Mouse (Mus musculus) liver, embryonic 16.5 days (tissue): ENCODE measurements around the gene C8a. TPM values are rescaled to one million over a fixed set of nuclear protein-coding genes. Genes with fewer than 3 reads are reported as not detected.

Experiments
- ATAC-seq: fragments of 200-750 bp; cut with Nextera tagmentation; 2 replicates; pipeline ENCODE4 v1.8.0; 2017; ENCODE audit warnings: low read depth, mild to moderate bottlenecking, moderate number of reproducible peaks, moderate library complexity
- H3K27ac ChIP-seq: fragments of 300-500 bp; sonication (generic); 2 replicates; pipeline ENCODE4 v1.5.1; 2014; ENCODE audit warnings: mild to moderate bottlenecking, low read length
- H3K27me3 ChIP-seq: fragments of 300-500 bp; sonication (generic); 2 replicates; pipeline ENCODE4 v1.6.1; 2014; ENCODE audit warnings: low read depth, low read length, mixed read lengths; ENCODE audit not compliant: control insufficient read depth, insufficient read depth
- H3K36me3 ChIP-seq: fragments of 300-500 bp; sonication (generic); 2 replicates; pipeline ENCODE4 v1.6.1; 2014; ENCODE audit warnings: mild to moderate bottlenecking; ENCODE audit not compliant: control insufficient read depth, insufficient read depth
- H3K4me1 ChIP-seq: fragments of 300-500 bp; sonication (generic); 2 replicates; pipeline ENCODE4 v1.6.1; 2014; ENCODE audit warnings: low read depth, low read length, mixed read lengths; ENCODE audit not compliant: control insufficient read depth
- H3K4me2 ChIP-seq: fragments of 300-500 bp; sonication (generic); 2 replicates; pipeline ENCODE4 v1.6.1; 2014; ENCODE audit warnings: low read depth, low read length, mixed read lengths
- H3K4me3 ChIP-seq: fragments of 300-500 bp; sonication (generic); 2 replicates; pipeline ENCODE4 v1.5.1; 2014; ENCODE audit warnings: low read depth, mild to moderate bottlenecking, low read length
- H3K9ac ChIP-seq: fragments of 300-500 bp; sonication (generic); 2 replicates; pipeline ENCODE4 v1.6.1; 2014; ENCODE audit warnings: low read depth, low read length
- H3K9me3 ChIP-seq: fragments of 300-500 bp; sonication (generic); replicated peaks from 2 replicates; pipeline ENCODE4 v1.6.1; 2016; ENCODE audit warnings: low read length; ENCODE audit not compliant: control insufficient read depth
- WGBS: fragments of 180-500 bp; shearing (Covaris S2); extraction: QIAGEN DNeasy Blood & Tissue Kit; methylation state at CpG from one replicate; pipeline ENCODE4 v1.1.7; 2014; ENCODE audit not compliant: insufficient replicate concordance; 5-methylcytosine and 5-hydroxymethylcytosine counted together
- polyA plus RNA-seq: library from polyadenylated mRNA; unstranded; fragments of >200 nt; fragmentation: Nextera tagmentation; extraction: Ambion mirVana; gene quantifications from 2 replicates; pipeline ENCODE4 v1.2.1, GENCODE M21; 2015

Gene C8a
- polyA plus RNA-seq, 1 experiment from 2014 or later = 15.8 TPM

- Histone ChIP-seq H3K4me2 (no peak overlapping the region), H3K9me3 (no peaks in the 10 kb centered on the region), H3K9ac (no peak overlapping the region), H3K27me3 (no peaks in the 10 kb centered on the region), H3K4me3 (no peak overlapping the region), H3K27ac (no peak overlapping the region), H3K4me1 (no peaks in the 10 kb centered on the region), H3K36me3 (no peaks in the 10 kb centered on the region; the same call in 1 of the 2 replicates)
- 44% methylated on average over 4 of the region's 4 CpGs for WGBS
- no peak for ATAC-seq
These were observed 18.4 kb downstream of the C8a start for GRCm38 (mm10) chr4:104857823-104858222.

- no peak for ATAC-seq
- H3K27me3 ChIP-seq = no peaks in the 10 kb centered on the region
These were observed 19.2 kb downstream of the C8a start, which contains the start of gene Gm17662 for GRCm38 (mm10) chr4:104857029-104857428. Gm17662 (plus strand) TSS chr4:104857329.

GRCm38 (mm10) chr4:104855216-104855615 lies 21.0 kb downstream of the C8a start:
- H3K4me1 ChIP-seq = no peaks in the 10 kb centered on the region
- H3K36me3 ChIP-seq = no peaks in the 10 kb centered on the region; the same call in 1 of the 2 replicates
- H3K4me2 ChIP-seq = no peak overlapping the region
- no peak overlapping the region for H3K9ac ChIP-seq
- H3K9me3 ChIP-seq = no peaks in the 10 kb centered on the region
- no peak overlapping the region for H3K27ac ChIP-seq
- no peak overlapping the region for H3K4me3 ChIP-seq
- H3K27me3 ChIP-seq = no peaks in the 10 kb centered on the region
- no peak for ATAC-seq
- 56% methylated on average over 2 of the region's 2 CpGs for WGBS

More at GRCm38 (mm10) chr4:104857029-104857428, 19.2 kb downstream of the C8a start, which contains the start of gene Gm17662:
- H3K27ac ChIP-seq = no peak within 1 kb of the TSS
- H3K4me3 ChIP-seq = no peak within 1 kb of the TSS
- H3K4me2 ChIP-seq = no peak within 1 kb of the TSS
- no peaks in the 10 kb centered on the region; the same call in 1 of the 2 replicates for H3K36me3 ChIP-seq
- H3K4me1 ChIP-seq = no peaks in the 10 kb centered on the region
- no peak within 1 kb of the TSS for H3K9ac ChIP-seq
- no peaks in the 10 kb centered on the region for H3K9me3 ChIP-seq
- 51% methylated on average over 1 of the region's 1 CpGs for WGBS

- Histone ChIP-seq H3K27ac (no peak overlapping the region), H3K36me3 (0 out of 2 replicates have a peak, but pooled peaks cover 3% of the 10 kb centered on the region), H3K9me3 (no peaks in the 10 kb centered on the region), H3K4me1 (peaks cover 3% of the 10 kb centered on the region; the same call in 1 of the 2 replicates), H3K4me2 (no peak overlapping the region), H3K27me3 (no peaks in the 10 kb centered on the region), H3K4me3 (no peak overlapping the region), H3K9ac (no peak overlapping the region)
- ATAC-seq = no peak
- 59% methylated on average over 4 of the region's 4 CpGs for WGBS
These were observed 32.7 kb downstream of the C8a start for GRCm38 (mm10) chr4:104843546-104843945.

GRCm38 (mm10) chr4:104842204-104842603 lies 34.0 kb downstream of the C8a start:
- H3K4me1 ChIP-seq = peaks cover 3% of the 10 kb centered on the region; the same call in 1 of the 2 replicates
- no peak overlapping the region for H3K4me3 ChIP-seq
- no peak overlapping the region for H3K27ac ChIP-seq
- H3K4me2 ChIP-seq = no peak overlapping the region
- ATAC-seq = peak; percentile 55
- H3K9me3 ChIP-seq = no peaks in the 10 kb centered on the region
- H3K36me3 ChIP-seq = 0 out of 2 replicates have a peak, but pooled peaks cover 3% of the 10 kb centered on the region
- H3K27me3 ChIP-seq = no peaks in the 10 kb centered on the region
- WGBS = 57% methylated on average over 5 of the region's 5 CpGs
- H3K9ac ChIP-seq = no peak overlapping the region

- H3K4me2 ChIP-seq = no peak overlapping the region
- H3K9me3 ChIP-seq = no peaks in the 10 kb centered on the region
- H3K27ac ChIP-seq = no peak overlapping the region
- no peaks in the 10 kb centered on the region for H3K27me3 ChIP-seq
- ATAC-seq = peak; percentile 82
- WGBS = 26% methylated on average over 2 of the region's 2 CpGs
- H3K9ac ChIP-seq = no peak overlapping the region
- H3K4me1 ChIP-seq = peaks cover 3% of the 10 kb centered on the region; the same call in 1 of the 2 replicates
- no peak overlapping the region for H3K4me3 ChIP-seq
- H3K36me3 ChIP-seq = peaks cover 3% of the 10 kb centered on the region; the same call in 1 of the 2 replicates
These were observed 37.9 kb downstream of the C8a start for GRCm38 (mm10) chr4:104838342-104838741.

GRCm38 (mm10) chr4:104835096-104835495 lies 41.1 kb downstream of the C8a start:
- no peaks in the 10 kb centered on the region for H3K9me3 ChIP-seq
- no peak overlapping the region for H3K4me3 ChIP-seq
- no peaks in the 10 kb centered on the region; the same call in 1 of the 2 replicates for H3K4me1 ChIP-seq
- WGBS = 50% methylated on average over 5 of the region's 5 CpGs
- no peaks in the 10 kb centered on the region for H3K27me3 ChIP-seq
- peaks cover 3% of the 10 kb centered on the region; the same call in 1 of the 2 replicates for H3K36me3 ChIP-seq
- no peak overlapping the region for H3K4me2 ChIP-seq
- no peak overlapping the region for H3K27ac ChIP-seq
- no peak overlapping the region for H3K9ac ChIP-seq
- ATAC-seq = no peak

GRCm38 (mm10) chr4:104828939-104829338 lies 47.3 kb downstream of the C8a start:
- no peaks in the 10 kb centered on the region for H3K27me3 ChIP-seq
- no peaks in the 10 kb centered on the region for H3K4me1 ChIP-seq
- no peaks in the 10 kb centered on the region for H3K36me3 ChIP-seq
- no peak overlapping the region for H3K27ac ChIP-seq
- H3K4me3 ChIP-seq = no peak overlapping the region
- WGBS = 76% methylated on average over 5 of the region's 5 CpGs
- no peak for ATAC-seq
- H3K9me3 ChIP-seq = no peaks in the 10 kb centered on the region
- H3K9ac ChIP-seq = no peak overlapping the region
- no peak overlapping the region for H3K4me2 ChIP-seq

GRCm38 (mm10) chr4:104824381-104825077 lies 51.7 kb downstream of the C8a start:
- WGBS = 47% methylated on average over 7 of the region's 7 CpGs
- Histone ChIP-seq H3K4me1 (no peaks in the 10 kb centered on the region; the same call in 1 of the 2 replicates), H3K27me3 (no peaks in the 10 kb centered on the region), H3K36me3 (no peaks in the 10 kb centered on the region; the same call in 1 of the 2 replicates), H3K27ac (peak overlapping the region; percentile 33; the same call in 1 of the 2 replicates), H3K4me2 (no peak overlapping the region), H3K9me3 (no peaks in the 10 kb centered on the region), H3K9ac (no peak overlapping the region), H3K4me3 (no peak overlapping the region)
- peak; percentile 39; the same call in 1 of the 2 replicates for ATAC-seq
